19 mouse cellular contexts compared by ENCODE assay signal in genomic region chr15:27677801-27678200, GRCm38 (mm10). TPM values are rescaled to one million over a fixed set of nuclear protein-coding genes. Genes with fewer than 3 reads are reported as not detected.
DNase-seq lines count a peak whose midpoint lies in the region; TF ChIP-seq lines count a peak whose summit lies in the region.
"Had no signal": no experiment of that assay in that cellular context is flagged by ENCODE, and none has a peak within 500 bp of the region (broad histone marks: within the 10 kb centered on the region; RNA-seq: fewer than 3 reads in every experiment).

No protein-coding gene starts in this region.

- TF ChIP-seq POLR2A in bone marrow macrophage, adult 2 months (IDR thresholded peaks at IDR 0.05; ENCODE audit: borderline replicate concordance, low read depth, low read length), result no peak

- H3K4me3 ChIP-seq in bone marrow macrophage, adult 2 months (ENCODE audit: insufficient read depth, low read length), result no peak overlapping the region
- H3K4me3 ChIP-seq: embryonic facial prominence, embryonic 13.5 days; forebrain, embryonic 12.5 days; heart, adult 2 months; heart, embryonic 15.5 days; hindbrain, embryonic 10.5 days; intestine, embryonic 15.5 days had no signal

- no peak for TF ChIP-seq CTCF in bone marrow macrophage, adult 2 months (IDR thresholded peaks at IDR 0.05; ENCODE audit: low read depth, low read length)

- intact Hi-C loops in heart, postnatal 25 days (cut with DNase I), result no loop called here

- 0 out of 2 replicates have a peak overlapping the region, but pooled peaks have one; percentile 1 for H3K27ac ChIP-seq in bone marrow macrophage, adult 2 months (ENCODE audit: insufficient read depth, low read depth, low read length)
- H3K27ac ChIP-seq: embryonic facial prominence, embryonic 13.5 days; forebrain, embryonic 12.5 days; heart, adult 2 months; heart, embryonic 15.5 days; hindbrain, embryonic 10.5 days; hindbrain, embryonic 14.5 days; intestine, embryonic 15.5 days had no signal

- H3K4me1 ChIP-seq in bone marrow macrophage, adult 2 months (ENCODE audit: control insufficient read depth, insufficient read depth, low read length), result peaks cover 67% of the 10 kb centered on the region

- peak; percentile 22 for DNase-seq in cerebellum, adult 8-10 months
- no peak for DNase-seq in cerebellum, adult 9-11 months
- DNase-seq in brain, adult 2 months (ENCODE audit: low read depth, low spot score), result peak; percentile 52
- DNase-seq in cerebellum, postnatal 25 days, result peak; percentile 45 to 65
- DNase-seq in heart, postnatal 25 days (ENCODE audit: low spot score), result no peak
- no peak for DNase-seq in thymus, postnatal 36 days
- DNase-seq: adrenal gland, adult 8-10 months; adrenal gland, postnatal 36 days; gastrocnemius, postnatal 14 days; heart, adult 2 months; heart, postnatal 14 days; kidney, adult 18-20 months had no signal

RNA-seq across cellular contexts. Expression of gene Otulinl, which starts 3.6 kb away (rescaled TPM):
- 256 and 264 TPM in 2 replicates for polyA plus RNA-seq in bone marrow macrophage, adult 2 months (2012; ENCODE audit: insufficient read depth, insufficient read length, missing spikeins)
- 1 to 10 TPM; 2.7 to 3.6 TPM for total RNA-seq in heart, postnatal 25 days (2021)

RNA-seq across cellular contexts. Expression of gene Otulin, which starts 47.3 kb away (rescaled TPM):
- polyA plus RNA-seq in bone marrow macrophage, adult 2 months (2012; ENCODE audit: insufficient read depth, insufficient read length, missing spikeins), result 98.6 and 100 TPM in 2 replicates
- total RNA-seq in heart, postnatal 25 days (2021), result 10 to 100 TPM; 22.4 to 26.8 TPM

Comparison
In these comparisons a context has a peak if more than half of its experiments do, and no peak if none do; other contexts are left out.
1. DNase-seq: peak in cerebellum, adult 8-10 months (single experiment), brain, adult 2 months (single experiment) and cerebellum, postnatal 25 days (2 of 2); none in cerebellum, adult 9-11 months (single experiment), heart, postnatal 25 days (single experiment) and thymus, postnatal 36 days (0 of 2).